Comparison of ENCODE assay signal across 18 mouse cellular contexts in the genomic region with DNA sequence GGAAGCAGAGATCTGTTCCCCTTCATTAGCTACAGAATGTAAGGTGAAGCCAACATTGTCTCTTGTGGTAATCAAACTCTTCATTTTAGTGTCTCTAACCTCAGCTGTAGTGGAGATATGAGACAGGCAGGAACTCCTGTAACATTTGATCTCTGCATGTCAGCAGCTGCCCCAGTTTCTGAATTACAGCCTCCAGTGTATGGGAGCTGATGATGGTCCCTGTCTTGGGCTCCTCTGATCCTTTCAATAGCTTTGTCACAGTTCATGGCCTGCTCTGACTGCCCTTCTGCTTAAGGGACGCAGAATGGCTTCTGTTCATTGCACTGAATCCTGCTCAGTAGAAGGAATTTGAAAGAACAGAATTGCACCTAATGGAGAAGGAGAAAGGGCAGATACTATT.
"Had no signal": no experiment of that assay in that cellular context is flagged by ENCODE, and none has a peak within 500 bp of the region (broad histone marks: within the 10 kb centered on the region; RNA-seq: fewer than 3 reads in every experiment).

No protein-coding gene starts in this region.

- H3K9me3 ChIP-seq: midbrain, embryonic 10.5 days; midbrain, embryonic 13.5 days; neural tube, embryonic 13.5 days; neural tube, embryonic 15.5 days had no signal

- H3K36me3 ChIP-seq: midbrain, embryonic 10.5 days; midbrain, embryonic 13.5 days; neural tube, embryonic 13.5 days; neural tube, embryonic 15.5 days had no signal

- H3K4me3 ChIP-seq: midbrain, embryonic 10.5 days; midbrain, embryonic 13.5 days; myocyte; neural tube, embryonic 13.5 days; neural tube, embryonic 15.5 days had no signal

- H3K27ac ChIP-seq: midbrain, embryonic 10.5 days; midbrain, embryonic 13.5 days; neural tube, embryonic 13.5 days; neural tube, embryonic 15.5 days had no signal

- DNase-seq: lung, adult 18-20 months; lung, embryonic 14.5 days; lung, postnatal 10 days; lung, postnatal 4 days; retina, postnatal 1 day; right cerebral cortex, adult 18-20 months; right cerebral cortex, postnatal 25 days; right cerebral cortex, postnatal 4 days; spleen, adult 18-20 months; thymus, adult 18-20 months; thymus, postnatal 25 days; thymus, postnatal 4 days had no signal

- H3K4me2 ChIP-seq: lung, embryonic 14.5 days; midbrain, embryonic 13.5 days; neural tube, embryonic 13.5 days; neural tube, embryonic 15.5 days had no signal

- H3K27me3 ChIP-seq: midbrain, embryonic 13.5 days; neural tube, embryonic 13.5 days; neural tube, embryonic 15.5 days had no signal

- ATAC-seq: midbrain, embryonic 13.5 days; midbrain, embryonic 16.5 days had no signal

- H3K9ac ChIP-seq: lung, embryonic 14.5 days; midbrain, embryonic 13.5 days; neural tube, embryonic 13.5 days; neural tube, embryonic 15.5 days had no signal

- H3K4me1 ChIP-seq: midbrain, embryonic 13.5 days; neural tube, embryonic 13.5 days had no signal
